Mouse (Mus musculus) stomach, embryonic 16.5 days (tissue): Measurements from ENCODE around the gene Kat8. TPM values are rescaled to one million over a fixed set of nuclear protein-coding genes. Genes with fewer than 3 reads are reported as not detected.

Source experiments
- ATAC-seq: fragments of 200-750 bp; cut with Nextera tagmentation; 2 replicates; pipeline ENCODE4 v1.8.0; 2017; ENCODE audit warnings: moderate number of reproducible peaks, moderate TSS enrichment; ENCODE audit not compliant: insufficient read depth, low FRiP score
- H3K27ac ChIP-seq: fragments of 300-500 bp; sonication (generic); 2 replicates; pipeline ENCODE4 v1.5.1; 2014; ENCODE audit warnings: low read length
- H3K27me3 ChIP-seq: fragments of 300-500 bp; sonication (generic); 2 replicates; pipeline ENCODE4 v1.6.1; 2014; ENCODE audit warnings: low read length, control low read depth, mixed read lengths; ENCODE audit not compliant: control insufficient read depth, insufficient read depth
- H3K36me3 ChIP-seq: fragments of 300-500 bp; sonication (generic); 2 replicates; pipeline ENCODE4 v1.6.1; 2014; ENCODE audit warnings: low read length; ENCODE audit not compliant: control insufficient read depth, insufficient read depth
- H3K4me1 ChIP-seq: fragments of 300-500 bp; sonication (generic); 2 replicates; pipeline ENCODE4 v1.6.1; 2014; ENCODE audit warnings: low read length, control low read depth, mixed read lengths; ENCODE audit not compliant: control insufficient read depth, insufficient read depth
- H3K4me2 ChIP-seq: fragments of 300-500 bp; sonication (generic); 2 replicates; pipeline ENCODE4 v1.6.1; 2014; ENCODE audit warnings: low read depth, low read length, mixed read lengths
- H3K4me3 ChIP-seq: fragments of 300-500 bp; sonication (generic); replicated peaks from 2 replicates; pipeline ENCODE4 v1.5.1; 2014; ENCODE audit warnings: mild to moderate bottlenecking, low read length
- H3K9ac ChIP-seq: fragments of 300-500 bp; sonication (generic); 2 replicates; pipeline ENCODE4 v1.6.1; 2014; ENCODE audit warnings: low read length
- H3K9me3 ChIP-seq: fragments of 300-500 bp; sonication (generic); replicated peaks from 2 replicates; pipeline ENCODE4 v1.6.1; 2016; ENCODE audit warnings: low read length, control low read depth; ENCODE audit not compliant: control insufficient read depth
- WGBS: fragments of 180-500 bp; shearing (Covaris S2); extraction: QIAGEN DNeasy Blood & Tissue Kit; methylation state at CpG from one replicate; pipeline ENCODE4 v1.1.7; 2014; 5-methylcytosine and 5-hydroxymethylcytosine counted together
- polyA plus RNA-seq: library from polyadenylated mRNA; unstranded; fragments of >200 nt; fragmentation: Nextera tagmentation; extraction: Ambion mirVana; gene quantifications from 2 replicates; pipeline ENCODE4 v1.2.1, GENCODE M21; 2015

Kat8 gene
- polyA plus RNA-seq, 1 experiment from 2014 or later: 29.2 TPM

- Histone ChIP-seq H3K4me2 (no peak overlapping the region), H3K9me3 (no peaks in the 10 kb centered on the region), H3K4me3 (no peak overlapping the region), H3K4me1 (no peaks in the 10 kb centered on the region), H3K27me3 (no peaks in the 10 kb centered on the region), H3K36me3 (no peaks in the 10 kb centered on the region), H3K27ac (no peak overlapping the region), H3K9ac (no peak overlapping the region)
- WGBS: 36% methylated on average over 13 of the region's 13 CpGs
- no peak for ATAC-seq
These were observed 40.7 kb downstream of the Kat8 start for GRCm38 (mm10) chr7:127952864-127953581.

- 54% methylated on average over 5 of the region's 5 CpGs for WGBS
- no peak overlapping the region for H3K9ac ChIP-seq
- H3K27me3 ChIP-seq: no peaks in the 10 kb centered on the region
- no peaks in the 10 kb centered on the region for H3K36me3 ChIP-seq
- H3K4me1 ChIP-seq: no peaks in the 10 kb centered on the region
- H3K4me2 ChIP-seq: no peak overlapping the region
- H3K9me3 ChIP-seq: no peaks in the 10 kb centered on the region
- no peak overlapping the region for H3K4me3 ChIP-seq
- no peak for ATAC-seq
- H3K27ac ChIP-seq: no peak overlapping the region
These were observed 47.0 kb downstream of the Kat8 start for GRCm38 (mm10) chr7:127959364-127959763.

- ATAC-seq: no peak; the same call in 1 of the 2 replicates
- peak overlapping the region; percentile 94 for H3K27ac ChIP-seq
- WGBS: 6% methylated on average over 10 of the region's 10 CpGs
- peak overlapping the region; percentile 94 for H3K4me3 ChIP-seq
- H3K36me3 ChIP-seq: peaks cover 7% of the 10 kb centered on the region
- H3K27me3 ChIP-seq: no peaks in the 10 kb centered on the region
- H3K9ac ChIP-seq: peak overlapping the region; percentile 98
- peaks cover 16% of the 10 kb centered on the region for H3K4me1 ChIP-seq
- H3K4me2 ChIP-seq: peak overlapping the region; percentile 56
- no peaks in the 10 kb centered on the region for H3K9me3 ChIP-seq
These were observed 54.1 kb downstream of the Kat8 start for GRCm38 (mm10) chr7:127966371-127966918.

- H3K4me2 ChIP-seq: peak within 1 kb of the TSS; percentile 82
- H3K27ac ChIP-seq: peak within 1 kb of the TSS; percentile 94
- no peaks in the 10 kb centered on the region for H3K27me3 ChIP-seq
- WGBS: under 1% methylated on average over 92 of the region's 92 CpGs
- H3K9ac ChIP-seq: peak within 1 kb of the TSS; percentile 98
- peak; percentile 96 for ATAC-seq
- peaks cover 16% of the 10 kb centered on the region for H3K4me1 ChIP-seq
- peaks cover 13% of the 10 kb centered on the region for H3K36me3 ChIP-seq
- H3K9me3 ChIP-seq: no peaks in the 10 kb centered on the region
- H3K4me3 ChIP-seq: peak within 1 kb of the TSS; percentile 94
These were observed 54.9 kb downstream of the Kat8 start, which contains the start of gene Fus for GRCm38 (mm10) chr7:127967004-127967921. TSS of gene Fus (plus strand) at chr7:127967457.

GRCm38 (mm10) chr7:127967922-127968828, 55.9 kb downstream of the Kat8 start:
- H3K9me3 ChIP-seq: no peaks in the 10 kb centered on the region
- H3K9ac ChIP-seq: peak overlapping the region; percentile 98
- ATAC-seq: peak; percentile 49; the same call in 1 of the 2 replicates
- WGBS: under 1% methylated on average over 42 of the region's 42 CpGs
- H3K36me3 ChIP-seq: peaks cover 21% of the 10 kb centered on the region
- peak overlapping the region; percentile 82 for H3K4me2 ChIP-seq
- H3K4me1 ChIP-seq: peaks cover 16% of the 10 kb centered on the region
- H3K27ac ChIP-seq: peak overlapping the region; percentile 94
- H3K4me3 ChIP-seq: peak overlapping the region; percentile 94
- no peaks in the 10 kb centered on the region for H3K27me3 ChIP-seq

- WGBS: 86% methylated on average over 2 of the region's 2 CpGs
- ATAC-seq: no peak
- peaks cover 61% of the 10 kb centered on the region for H3K36me3 ChIP-seq
These were observed 62.2 kb downstream of the Kat8 start for GRCm38 (mm10) chr7:127974413-127974930.

More at GRCm38 (mm10) chr7:127974413-127974930, 62.2 kb downstream of the Kat8 start:
- Histone ChIP-seq H3K4me3 (no peak overlapping the region), H3K9me3 (no peaks in the 10 kb centered on the region), H3K4me2 (no peak overlapping the region), H3K27me3 (no peaks in the 10 kb centered on the region), H3K4me1 (peaks cover 11% of the 10 kb centered on the region), H3K27ac (no peak overlapping the region), H3K9ac (no peak overlapping the region)
